Mouse (Mus musculus): ENCODE measurements at regions not wholly inside any gene's neighbourhood (a gene's known extent, or its start where the extent isn't known, plus 50 kb on each side); places are given as distances from the start of the nearest gene placed in this dataset.

DNA sequence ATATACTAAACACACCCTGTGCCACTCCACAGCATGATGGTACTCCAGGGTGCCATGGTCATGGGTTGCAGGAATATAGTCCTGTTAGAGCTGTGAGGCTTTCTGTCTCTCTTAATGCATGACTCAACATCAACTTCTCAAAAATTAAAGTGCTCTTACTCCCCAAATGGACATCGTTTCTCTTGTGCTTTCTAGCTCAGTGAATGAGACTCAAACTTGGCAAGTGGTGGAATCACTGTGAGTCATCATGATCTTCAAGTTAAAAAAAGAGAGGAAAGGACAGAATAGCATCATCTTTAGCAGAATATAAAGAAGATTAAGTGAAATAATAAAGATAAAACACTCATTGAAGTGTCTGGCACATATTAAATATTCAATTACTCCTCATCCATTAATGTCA is 459.3 kb downstream of the Ppargc1a start:
- H3K27me3 ChIP-seq (replicated peaks; ENCODE audit: low read depth, poor library complexity, severe bottlenecking): no peaks in the 10 kb centered on the region
- H3K36me3 ChIP-seq (replicated peaks): no peaks in the 10 kb centered on the region
- H3K27ac ChIP-seq (replicated peaks): no peak overlapping the region
- no peak for DNase-seq (ENCODE audit: low spot score)
- H3K9me3 ChIP-seq: no peaks in the 10 kb centered on the region
- H3K4me3 ChIP-seq: no peak overlapping the region
- H3K4me1 ChIP-seq: no peaks in the 10 kb centered on the region
- WGBS: 92% methylated on average over 1 of the region's 1 CpGs

DNA sequence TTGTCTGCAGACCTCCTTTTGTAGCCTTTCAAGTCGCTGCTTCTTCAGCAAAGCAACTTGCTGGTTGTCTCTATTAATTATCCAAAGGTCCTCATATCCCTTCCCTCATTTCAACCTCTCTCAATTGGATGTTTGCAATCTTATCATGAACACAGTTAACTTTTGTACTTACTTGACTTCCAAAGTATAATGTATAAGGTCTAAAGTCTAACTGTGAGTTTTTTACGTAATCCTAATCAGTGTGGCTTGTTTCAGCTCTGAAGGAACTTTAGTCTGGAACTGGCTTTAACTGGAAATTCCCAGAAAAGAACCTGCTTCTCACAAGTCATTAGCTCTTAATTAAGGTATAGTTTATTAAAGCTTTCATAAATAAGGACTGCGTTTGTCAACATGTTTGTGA is 467.6 kb downstream of the Ppargc1a start:
- Histone ChIP-seq H3K36me3 (replicated peaks) (no peaks in the 10 kb centered on the region), H3K27ac (replicated peaks) (no peak overlapping the region), H3K9me3 (no peaks in the 10 kb centered on the region), H3K4me1 (no peaks in the 10 kb centered on the region), H3K4me3 (no peak overlapping the region), H3K27me3 (replicated peaks; ENCODE audit: low read depth, poor library complexity, severe bottlenecking) (no peaks in the 10 kb centered on the region)
- WGBS: 81% methylated on average over 3 of the region's 3 CpGs
- no peak for DNase-seq (ENCODE audit: low spot score)

DNA sequence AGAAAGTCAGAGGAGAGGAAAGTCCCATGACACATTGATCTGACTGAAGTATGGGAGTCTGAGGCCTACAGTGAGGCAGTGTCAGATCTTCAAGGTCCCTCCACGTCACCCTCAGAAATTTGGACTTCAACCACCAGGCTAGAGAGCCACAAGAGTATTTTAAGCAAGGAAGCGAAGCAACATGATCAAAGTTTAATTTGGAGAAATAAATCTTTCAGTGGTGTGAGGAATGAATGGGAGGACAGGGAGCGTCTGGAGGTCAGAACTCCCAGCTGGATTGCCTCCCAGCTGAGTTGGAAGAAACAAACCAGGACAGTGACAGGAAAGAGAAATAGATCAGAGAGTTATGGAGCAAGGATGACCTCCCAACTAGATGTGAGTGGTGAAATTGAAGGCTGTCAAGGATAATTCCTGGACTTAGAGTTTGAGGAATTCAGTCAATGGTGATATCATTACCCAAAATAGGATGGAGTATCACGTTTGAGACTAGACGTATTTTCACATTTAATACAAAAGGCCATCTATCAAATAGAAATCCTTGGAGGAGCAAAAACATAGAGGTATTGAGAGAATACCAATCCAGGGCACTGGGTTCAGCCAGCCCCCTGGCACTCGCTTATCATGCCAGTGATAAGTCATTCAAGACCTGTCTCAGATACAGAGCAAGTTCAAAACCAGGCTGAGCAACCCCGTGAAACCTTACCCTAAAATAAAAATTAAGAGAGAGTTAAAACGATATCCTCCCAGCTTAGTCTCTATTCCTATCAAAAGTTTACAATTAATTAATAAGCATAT is 494.7 kb downstream of the Ppargc1a start:
- Histone ChIP-seq H3K27ac (replicated peaks) (no peak overlapping the region), H3K9me3 (no peaks in the 10 kb centered on the region), H3K36me3 (replicated peaks) (no peaks in the 10 kb centered on the region), H3K27me3 (replicated peaks; ENCODE audit: low read depth, poor library complexity, severe bottlenecking) (no peaks in the 10 kb centered on the region), H3K4me1 (no peaks in the 10 kb centered on the region), H3K4me3 (no peak overlapping the region)
- WGBS: 88% methylated on average over 8 of the region's 8 CpGs
- no peak for DNase-seq (ENCODE audit: low spot score)

DNA sequence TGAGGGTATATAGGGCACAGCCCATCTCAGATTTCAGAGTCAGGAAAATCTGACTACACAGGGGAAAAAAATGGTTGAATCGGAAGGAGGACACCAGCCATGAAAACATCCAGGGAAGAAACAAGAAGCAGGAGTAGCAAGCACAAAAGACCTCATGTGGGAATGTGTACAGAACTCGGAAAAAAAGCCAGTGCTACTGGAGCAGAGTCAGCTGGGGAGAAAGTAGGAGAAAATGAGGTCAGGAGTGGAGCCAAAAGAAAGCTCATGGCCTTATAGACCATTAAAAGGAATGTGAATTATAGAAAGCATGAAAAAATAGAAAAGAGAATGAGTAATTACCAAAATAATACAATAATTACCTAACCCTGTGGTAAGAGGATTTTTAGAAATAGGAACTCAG is 495.4 kb downstream of the Ppargc1a start:
- no peaks in the 10 kb centered on the region for H3K27me3 ChIP-seq (replicated peaks; ENCODE audit: low read depth, poor library complexity, severe bottlenecking)
- no peaks in the 10 kb centered on the region for H3K9me3 ChIP-seq
- H3K27ac ChIP-seq (replicated peaks): no peak overlapping the region
- H3K4me3 ChIP-seq: no peak overlapping the region
- H3K36me3 ChIP-seq (replicated peaks): no peaks in the 10 kb centered on the region
- DNase-seq (ENCODE audit: low spot score): no peak
- 76% methylated on average over 2 of the region's 2 CpGs for WGBS
- no peaks in the 10 kb centered on the region for H3K4me1 ChIP-seq

DNA sequence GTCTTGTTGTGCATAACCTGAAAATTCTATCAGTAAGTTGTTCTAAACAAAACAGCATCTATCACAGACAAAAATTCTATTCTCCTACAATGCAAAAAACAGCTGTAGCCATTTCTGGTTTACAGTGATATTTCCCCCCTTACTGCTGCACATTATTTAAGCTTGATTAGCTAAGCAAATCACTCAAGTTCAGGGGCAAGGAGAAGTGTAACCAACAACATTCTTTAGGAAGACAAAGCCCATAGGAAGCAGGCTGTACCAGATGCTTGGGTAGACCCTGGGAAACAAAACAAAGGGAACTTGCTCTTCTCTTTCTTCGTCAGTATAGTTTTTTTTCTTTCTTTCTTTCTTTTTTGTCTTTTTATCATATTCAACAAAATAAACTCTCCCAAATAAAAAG is 497.9 kb downstream of the Ppargc1a start:
- no peaks in the 10 kb centered on the region for H3K27me3 ChIP-seq (replicated peaks; ENCODE audit: low read depth, poor library complexity, severe bottlenecking)
- WGBS: 65% methylated on average over 1 of the region's 1 CpGs
- no peak overlapping the region for H3K4me3 ChIP-seq
- no peak overlapping the region for H3K27ac ChIP-seq (replicated peaks)
- no peaks in the 10 kb centered on the region for H3K4me1 ChIP-seq
- H3K9me3 ChIP-seq: no peaks in the 10 kb centered on the region
- no peaks in the 10 kb centered on the region for H3K36me3 ChIP-seq (replicated peaks)
- DNase-seq (ENCODE audit: low spot score): no peak

DNA sequence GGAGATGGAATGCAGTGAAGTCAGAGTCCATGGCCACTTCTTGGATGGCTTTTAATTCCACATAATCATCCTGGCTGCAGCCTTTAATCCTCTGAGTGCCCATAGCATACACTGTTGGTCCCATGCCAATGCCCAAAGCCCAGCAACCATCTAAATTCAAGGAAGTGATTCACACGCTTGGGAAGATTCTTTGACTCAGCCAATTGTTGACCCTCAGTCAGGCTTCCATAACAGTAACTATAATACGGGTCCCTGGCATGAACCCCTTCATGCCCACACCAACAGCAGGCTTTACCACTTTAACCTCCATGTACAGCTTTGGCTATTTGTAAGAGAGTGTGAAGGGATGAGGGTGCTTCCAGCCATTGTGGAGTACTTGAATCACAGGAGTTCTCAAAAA is 521.7 kb downstream of the Ppargc1a start:
- Histone ChIP-seq H3K27ac (replicated peaks) (no peak overlapping the region), H3K4me1 (peaks cover 2% of the 10 kb centered on the region; the same call in 1 of the 2 replicates), H3K9me3 (no peaks in the 10 kb centered on the region), H3K27me3 (replicated peaks; ENCODE audit: low read depth, poor library complexity, severe bottlenecking) (no peaks in the 10 kb centered on the region), H3K4me3 (no peak overlapping the region), H3K36me3 (replicated peaks) (no peaks in the 10 kb centered on the region)
- 95% methylated on average over 2 of the region's 2 CpGs for WGBS
- no peak for DNase-seq (ENCODE audit: low spot score)

DNA sequence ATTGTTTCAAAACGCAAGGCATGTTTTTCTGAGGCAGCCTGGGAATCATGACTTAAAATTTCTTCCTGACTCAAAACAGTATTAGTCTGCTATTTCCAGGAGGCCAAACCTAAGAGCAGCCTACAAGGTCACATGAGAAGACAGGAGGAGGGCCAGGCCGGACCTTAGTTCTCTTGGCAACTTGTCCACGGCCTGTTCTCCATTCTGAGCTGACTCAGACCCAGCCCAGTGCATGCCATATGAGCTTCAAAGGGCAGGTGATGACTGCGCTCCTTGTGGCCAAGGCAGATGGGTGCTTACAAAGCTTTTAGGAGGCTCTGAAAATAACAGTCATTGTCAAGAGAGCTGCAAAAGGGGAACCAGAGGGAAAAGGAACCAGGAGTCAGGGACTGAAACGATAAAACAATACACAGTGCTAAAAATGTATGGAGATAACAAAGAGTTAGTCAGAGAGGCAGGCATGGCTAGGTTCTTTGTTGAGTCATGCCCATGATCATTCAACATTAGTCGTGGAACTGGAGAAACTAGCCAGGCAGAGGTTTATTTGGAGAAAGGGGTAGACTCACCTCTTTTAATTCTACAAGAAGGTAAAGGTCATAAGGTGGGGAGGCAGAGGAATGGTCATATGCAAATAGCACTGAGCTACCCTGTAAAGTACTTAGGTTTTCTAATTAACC is 525.8 kb downstream of the Ppargc1a start:
- no peak for DNase-seq (ENCODE audit: low spot score)
- Histone ChIP-seq H3K27me3 (replicated peaks; ENCODE audit: low read depth, poor library complexity, severe bottlenecking) (no peaks in the 10 kb centered on the region), H3K4me1 (peaks cover 6% of the 10 kb centered on the region; the same call in 1 of the 2 replicates), H3K27ac (replicated peaks) (no peak overlapping the region), H3K9me3 (no peaks in the 10 kb centered on the region), H3K36me3 (replicated peaks) (no peaks in the 10 kb centered on the region), H3K4me3 (no peak overlapping the region)
- 84% methylated on average over 6 of the region's 6 CpGs for WGBS

DNA sequence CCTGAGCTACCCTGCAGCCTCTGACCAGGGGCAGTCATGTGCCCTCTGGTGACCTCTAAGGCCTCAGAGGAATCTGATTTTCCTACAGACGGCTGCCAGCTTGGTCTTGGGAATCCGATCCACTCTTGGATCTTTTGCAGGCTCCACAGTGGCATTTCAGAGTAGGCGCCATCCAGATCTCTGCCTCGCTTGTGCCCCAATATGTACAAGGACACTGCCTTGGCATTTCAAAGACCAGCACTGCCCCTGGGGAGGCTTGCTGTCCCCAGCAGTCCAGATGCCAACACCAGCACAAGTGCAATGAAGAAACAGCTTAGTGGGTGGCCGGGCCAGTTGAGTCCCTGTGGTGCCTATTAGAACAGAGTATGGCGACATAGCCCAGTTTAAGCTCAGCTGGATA is 526.6 kb downstream of the Ppargc1a start:
- Histone ChIP-seq H3K4me3 (no peak overlapping the region), H3K9me3 (no peaks in the 10 kb centered on the region), H3K27ac (replicated peaks) (no peak overlapping the region), H3K36me3 (replicated peaks) (no peaks in the 10 kb centered on the region), H3K4me1 (peaks cover 6% of the 10 kb centered on the region; the same call in 1 of the 2 replicates), H3K27me3 (replicated peaks; ENCODE audit: low read depth, poor library complexity, severe bottlenecking) (no peaks in the 10 kb centered on the region)
- DNase-seq (ENCODE audit: low spot score): no peak
- WGBS: 70% methylated on average over 6 of the region's 6 CpGs

DNA sequence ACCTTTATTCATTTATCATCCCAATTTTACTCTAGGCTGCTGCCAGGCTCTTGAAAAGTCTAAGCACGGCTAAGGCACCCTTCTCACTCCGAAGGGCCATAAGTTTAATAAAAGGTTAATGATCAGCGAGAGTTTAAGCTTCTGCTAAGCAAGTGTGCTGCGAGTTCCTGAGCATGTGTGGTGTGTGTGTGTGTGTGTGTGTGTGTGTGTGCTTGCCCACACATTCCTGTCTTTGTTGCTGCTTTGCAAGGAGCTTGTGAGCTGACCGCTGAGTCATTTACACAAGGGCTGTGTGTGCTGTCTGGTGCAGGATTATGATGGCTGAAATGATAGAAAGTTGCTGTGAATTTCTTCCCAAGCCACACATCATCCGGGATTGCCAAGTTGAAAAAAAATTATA is 527.1 kb downstream of the Ppargc1a start:
- no peaks in the 10 kb centered on the region for H3K27me3 ChIP-seq (replicated peaks; ENCODE audit: low read depth, poor library complexity, severe bottlenecking)
- no peak overlapping the region for H3K27ac ChIP-seq (replicated peaks)
- no peak overlapping the region for H3K4me3 ChIP-seq
- H3K4me1 ChIP-seq: peaks cover 6% of the 10 kb centered on the region; the same call in 1 of the 2 replicates
- no peak for DNase-seq (ENCODE audit: low spot score)
- H3K36me3 ChIP-seq (replicated peaks): no peaks in the 10 kb centered on the region
- WGBS: 80% methylated on average over 6 of the region's 6 CpGs
- H3K9me3 ChIP-seq: no peaks in the 10 kb centered on the region

DNA sequence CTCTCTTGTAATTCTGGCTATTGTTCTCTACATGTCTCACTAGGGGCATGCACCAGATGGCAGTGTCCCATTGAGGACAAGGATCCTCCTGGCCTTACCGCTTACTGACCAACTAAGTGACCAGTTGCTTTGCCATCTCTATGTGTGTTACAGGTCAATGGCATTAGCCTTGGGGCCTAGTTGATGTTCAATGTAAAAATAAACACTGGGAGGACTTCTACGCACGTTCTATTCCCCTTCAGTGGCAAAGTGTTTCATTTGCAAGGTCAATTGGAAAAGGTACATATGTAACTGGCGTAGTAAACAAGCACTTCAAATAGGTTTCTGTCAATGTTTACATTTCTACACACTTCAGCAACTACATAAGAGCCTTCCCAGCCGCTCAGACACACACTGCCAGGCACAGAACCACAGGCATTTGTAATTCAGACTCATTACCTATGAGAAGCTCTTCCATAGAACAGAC is 527.8 kb downstream of the Ppargc1a start:
- H3K4me3 ChIP-seq: no peak overlapping the region
- DNase-seq (ENCODE audit: low spot score): no peak
- no peaks in the 10 kb centered on the region for H3K36me3 ChIP-seq (replicated peaks)
- no peaks in the 10 kb centered on the region for H3K9me3 ChIP-seq
- no peak overlapping the region for H3K27ac ChIP-seq (replicated peaks)
- H3K27me3 ChIP-seq (replicated peaks; ENCODE audit: low read depth, poor library complexity, severe bottlenecking): no peaks in the 10 kb centered on the region
- peaks cover 6% of the 10 kb centered on the region; the same call in 1 of the 2 replicates for H3K4me1 ChIP-seq
- WGBS: 78% methylated on average over 5 of the region's 5 CpGs

DNA sequence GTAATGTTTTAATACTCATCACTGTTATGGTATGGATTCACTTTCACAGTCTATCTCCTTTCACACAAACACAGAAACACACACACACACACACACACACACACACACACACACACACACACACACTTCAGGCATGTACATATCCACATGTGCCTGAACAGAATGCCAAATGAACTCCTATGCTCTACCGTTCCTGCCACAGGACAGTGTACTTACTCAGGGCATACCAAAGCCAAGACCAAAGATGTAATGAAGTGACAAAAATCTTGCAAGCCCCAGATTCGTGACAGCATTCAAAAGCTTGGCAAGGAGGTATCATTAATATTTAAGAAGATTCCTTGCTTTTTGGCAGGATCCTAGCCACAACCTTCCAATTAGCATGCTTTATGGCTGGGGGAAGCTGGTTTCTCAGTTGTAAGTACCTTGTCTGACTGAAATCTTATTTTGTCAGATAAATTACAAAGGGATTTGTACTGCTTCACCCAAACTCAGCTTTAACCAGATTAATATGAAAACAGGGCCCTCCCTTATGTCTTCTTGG is 531.0 kb downstream of the Ppargc1a start:
- no peaks in the 10 kb centered on the region for H3K9me3 ChIP-seq
- WGBS: 83% methylated on average over 2 of the region's 2 CpGs
- H3K4me3 ChIP-seq: no peak overlapping the region
- H3K27me3 ChIP-seq (replicated peaks; ENCODE audit: low read depth, poor library complexity, severe bottlenecking): no peaks in the 10 kb centered on the region
- peaks cover 6% of the 10 kb centered on the region; the same call in 1 of the 2 replicates for H3K4me1 ChIP-seq
- no peak overlapping the region for H3K27ac ChIP-seq (replicated peaks)
- no peak for DNase-seq (ENCODE audit: low spot score)
- H3K36me3 ChIP-seq (replicated peaks): no peaks in the 10 kb centered on the region

DNA sequence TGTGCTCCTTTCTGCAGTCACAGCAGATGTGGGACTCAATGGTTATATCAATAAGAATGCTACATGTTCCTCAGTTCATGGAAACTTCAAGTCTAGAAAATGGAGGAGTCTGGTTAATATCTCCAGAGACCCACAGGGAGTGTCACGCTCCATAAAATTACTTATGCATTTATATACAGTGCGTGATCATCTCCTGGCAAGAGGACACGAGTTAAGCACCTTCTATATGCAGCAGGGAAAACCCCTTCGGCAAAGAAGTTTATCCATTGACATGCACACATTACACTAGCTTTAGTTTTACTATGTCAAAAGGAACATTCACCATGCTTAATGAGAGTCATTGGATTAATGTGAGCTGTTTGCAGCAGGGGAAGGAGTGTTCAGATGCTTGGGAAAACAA is 538.6 kb downstream of the Ppargc1a start:
- no peaks in the 10 kb centered on the region for H3K27me3 ChIP-seq (replicated peaks; ENCODE audit: low read depth, poor library complexity, severe bottlenecking)
- H3K36me3 ChIP-seq (replicated peaks): no peaks in the 10 kb centered on the region
- DNase-seq (ENCODE audit: low spot score): no peak
- H3K4me3 ChIP-seq: no peak overlapping the region
- no peak overlapping the region for H3K27ac ChIP-seq (replicated peaks)
- 89% methylated on average over 4 of the region's 4 CpGs for WGBS
- no peaks in the 10 kb centered on the region for H3K9me3 ChIP-seq
- H3K4me1 ChIP-seq: no peaks in the 10 kb centered on the region

All from embryonic facial prominence, embryonic 10.5 days (tissue).